Mouse (Mus musculus): ENCODE data around the gene Chd1l.

DNA sequence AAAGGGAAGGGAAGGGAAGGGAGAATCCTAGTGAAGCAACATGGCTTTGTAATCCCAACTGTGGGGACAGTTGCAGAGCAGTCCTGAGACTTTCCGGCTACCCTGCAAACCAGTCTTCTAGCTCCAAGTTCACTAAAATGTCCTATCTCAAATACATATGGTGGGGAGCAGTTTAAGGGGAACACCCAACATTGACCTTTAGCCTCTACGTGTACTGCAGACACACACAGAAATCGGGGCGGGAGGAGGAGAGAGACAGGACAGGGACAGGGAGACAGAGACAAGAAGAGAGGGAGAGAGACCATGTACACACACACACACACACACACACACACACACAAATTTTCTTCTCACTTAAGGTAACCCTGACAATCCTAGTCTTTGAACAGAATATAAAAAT lies 19.9 kb upstream of the Chd1l start:
- no peak for TF ChIP-seq CTCF (IDR thresholded peaks at IDR 0.05)
- TF ChIP-seq POLR2A (IDR thresholded peaks at IDR 0.05; ENCODE audit: insufficient read depth, low read depth, low read length) = no peak
